Mouse (Mus musculus) B cell, adult 2 months (primary cell): ENCODE results near the gene Lamc2.

Source experiments
- DNase-seq, 2 experiments: peaks; one replicate each; pipeline ENCODE4 v3.0.0; 2022

Lamc2 gene

GRCm38 (mm10) chr1:153185828-153186803 lies at the start of gene Lamc2:
Lamc2 (minus strand) TSS chr1:153186447.
- DNase-seq: peak; percentile 20

GRCm38 (mm10) chr1:153235576-153235975 lies 49.3 kb upstream of the Lamc2 start:
- DNase-seq: no peak

GRCm38 (mm10) chr1:153231681-153232080 lies 45.4 kb upstream of the Lamc2 start:
- DNase-seq: no peak

GRCm38 (mm10) chr1:153227916-153228315 lies 41.7 kb upstream of the Lamc2 start:
- DNase-seq: no peak

DNA sequence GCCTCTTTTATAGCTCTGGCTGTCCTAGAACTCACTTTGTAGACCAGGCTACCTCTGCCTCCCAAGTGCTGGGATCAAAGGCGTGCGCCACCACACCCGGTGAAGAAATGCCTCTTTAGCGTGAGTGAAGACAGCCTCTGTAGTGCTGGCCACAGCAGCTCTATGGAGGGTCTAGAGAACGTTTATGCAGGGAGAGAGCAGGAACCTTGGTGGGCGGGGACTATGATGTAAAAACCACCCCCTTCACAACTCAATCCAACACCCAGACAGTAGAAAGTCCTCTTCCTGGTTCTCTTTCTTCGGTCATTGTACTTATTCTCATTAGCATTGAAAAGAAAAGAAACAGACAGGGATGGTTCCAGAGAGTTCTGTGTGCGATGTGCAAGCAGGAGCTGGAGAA lies 40.8 kb upstream of the Lamc2 start:
- no peak for DNase-seq

- DNase-seq: no peak
Measured at GRCm38 (mm10) chr1:153225786-153226725, 39.8 kb upstream of the Lamc2 start.

DNA sequence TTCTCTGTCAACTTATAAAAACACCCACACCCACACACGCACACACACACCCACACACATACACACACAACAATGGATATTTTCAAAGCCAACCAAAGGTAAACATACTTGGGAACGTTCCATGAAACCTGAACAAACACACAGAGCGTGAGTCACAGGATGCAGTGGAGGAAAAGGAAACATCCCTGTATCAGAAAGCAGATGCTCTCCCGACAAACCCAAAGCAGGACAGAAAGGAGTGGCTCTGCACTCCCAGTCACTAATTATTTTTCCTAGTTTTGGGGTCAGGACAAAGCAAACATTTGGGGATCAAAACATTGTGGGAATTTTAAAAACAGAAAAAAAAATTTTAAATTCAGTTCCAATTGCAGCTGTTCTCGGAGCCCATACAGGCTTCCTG lies 38.1 kb upstream of the Lamc2 start:
- no peak for DNase-seq

DNA sequence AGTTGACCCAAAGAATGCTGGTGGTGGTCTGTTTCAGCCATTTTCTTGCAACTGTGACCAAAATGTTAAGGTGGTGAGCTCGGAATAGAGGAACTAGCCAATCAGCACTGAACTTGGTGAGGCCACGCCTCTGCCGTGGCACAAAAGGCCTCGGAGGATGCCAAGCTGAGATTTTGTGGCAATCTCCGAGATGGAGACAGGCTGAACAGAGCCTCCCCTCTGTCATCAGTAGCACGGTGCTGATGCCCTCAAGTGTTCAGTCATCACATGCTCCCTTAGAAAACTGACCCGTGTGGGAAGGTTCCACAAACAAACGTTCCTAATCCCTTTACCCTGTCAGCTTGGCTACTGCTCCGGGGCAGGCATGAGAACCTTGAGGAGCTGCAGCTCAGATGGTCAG lies 33.1 kb upstream of the Lamc2 start:
- DNase-seq: no peak

DNA sequence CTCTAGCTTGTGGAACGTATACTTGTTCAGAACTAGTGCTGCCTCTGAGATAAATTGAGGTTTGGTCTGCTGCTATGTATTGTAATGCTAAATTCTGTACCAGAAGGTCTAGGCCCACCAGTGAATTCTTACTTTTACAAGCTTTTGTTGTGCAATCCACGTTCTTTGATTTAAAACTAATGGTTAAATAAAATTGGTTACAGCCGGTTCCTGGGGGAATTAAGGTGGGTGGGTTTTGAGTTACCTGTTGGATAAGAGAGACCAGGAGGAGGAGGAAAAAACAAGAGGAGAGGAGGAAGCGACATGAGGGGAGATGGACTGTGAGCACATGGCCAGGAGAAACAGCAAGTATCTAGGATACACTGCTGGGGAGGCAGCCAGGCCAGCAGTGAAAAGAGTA lies 30.3 kb upstream of the Lamc2 start:
- no peak for DNase-seq

GRCm38 (mm10) chr1:153215676-153216075 lies 29.4 kb upstream of the Lamc2 start:
- DNase-seq: no peak

DNA sequence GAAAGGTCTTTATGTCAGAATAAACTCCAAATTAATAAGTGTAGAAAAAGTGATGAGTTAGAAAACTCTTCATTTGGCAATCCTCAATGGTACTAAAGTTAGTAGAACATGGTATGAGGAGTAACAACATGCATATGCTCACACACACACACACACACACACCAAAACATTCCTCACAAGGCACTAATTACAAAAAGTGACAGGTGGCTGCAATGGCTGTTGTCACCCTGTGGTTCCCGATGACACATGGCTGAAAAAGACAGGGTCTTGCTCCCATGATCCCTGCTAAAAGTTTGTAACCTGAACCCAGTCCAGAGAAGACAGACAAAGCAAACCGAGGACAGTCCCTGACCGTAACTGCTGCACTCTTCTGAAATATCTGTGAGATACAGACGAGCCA lies 24.7 kb upstream of the Lamc2 start:
- no peak for DNase-seq

GRCm38 (mm10) chr1:153210198-153210597 lies 24.0 kb upstream of the Lamc2 start:
- no peak for DNase-seq

GRCm38 (mm10) chr1:153202195-153202594 lies 15.9 kb upstream of the Lamc2 start:
- DNase-seq: no peak

DNA sequence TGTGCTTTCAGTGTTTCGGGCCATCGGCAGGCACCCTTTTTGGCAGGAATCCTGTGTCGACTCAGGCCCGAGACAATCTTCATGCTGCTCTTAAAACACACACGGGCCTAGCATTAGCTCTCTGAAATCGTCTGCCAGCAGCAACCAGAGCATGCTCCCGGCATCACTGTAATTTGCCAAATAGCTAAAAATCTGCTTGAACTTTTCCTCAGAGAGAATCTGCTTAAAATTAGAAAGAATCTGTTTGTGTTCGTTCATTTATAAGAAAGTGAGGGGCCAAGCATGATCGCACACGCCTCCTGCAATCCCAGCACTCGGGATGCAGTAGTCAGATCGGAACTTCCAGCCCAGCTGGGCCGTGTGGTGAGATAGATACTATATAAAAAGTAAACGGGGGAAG lies 15.2 kb upstream of the Lamc2 start:
- no peak for DNase-seq

DNA sequence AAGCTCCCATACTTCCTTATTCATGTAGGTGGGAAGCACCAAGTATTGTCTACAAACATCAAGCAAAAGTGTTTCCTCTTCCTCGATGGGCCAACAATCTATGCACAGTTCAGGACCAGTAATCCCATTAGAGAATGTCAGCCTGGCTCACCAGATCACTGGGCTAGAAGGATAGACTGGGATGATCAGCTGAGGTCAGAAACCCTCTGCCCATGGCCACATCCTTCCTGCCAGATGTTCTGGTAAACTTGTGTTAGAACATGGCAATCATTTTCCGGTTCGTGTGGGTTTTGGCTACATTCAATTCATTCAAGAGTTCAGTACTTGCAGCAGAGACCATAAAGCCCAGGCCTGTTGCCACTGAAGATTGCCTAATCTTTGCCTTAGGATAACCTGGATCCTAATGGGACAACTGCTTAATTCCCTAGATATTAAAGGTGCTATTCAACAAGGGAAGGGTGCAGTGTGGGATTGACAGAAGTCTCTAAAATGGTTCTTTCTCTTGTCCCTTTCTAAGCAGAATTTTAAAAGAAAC lies 11.1 kb upstream of the Lamc2 start:
- DNase-seq: no peak

GRCm38 (mm10) chr1:153192945-153193344 lies 6.7 kb upstream of the Lamc2 start:
- no peak for DNase-seq

GRCm38 (mm10) chr1:153192379-153192778 lies 6.1 kb upstream of the Lamc2 start:
- no peak for DNase-seq

- DNase-seq: no peak
Measured at GRCm38 (mm10) chr1:153191943-153192329, 5.7 kb upstream of the Lamc2 start.

GRCm38 (mm10) chr1:153191237-153191942 lies 5.1 kb upstream of the Lamc2 start:
- no peak for DNase-seq

DNA sequence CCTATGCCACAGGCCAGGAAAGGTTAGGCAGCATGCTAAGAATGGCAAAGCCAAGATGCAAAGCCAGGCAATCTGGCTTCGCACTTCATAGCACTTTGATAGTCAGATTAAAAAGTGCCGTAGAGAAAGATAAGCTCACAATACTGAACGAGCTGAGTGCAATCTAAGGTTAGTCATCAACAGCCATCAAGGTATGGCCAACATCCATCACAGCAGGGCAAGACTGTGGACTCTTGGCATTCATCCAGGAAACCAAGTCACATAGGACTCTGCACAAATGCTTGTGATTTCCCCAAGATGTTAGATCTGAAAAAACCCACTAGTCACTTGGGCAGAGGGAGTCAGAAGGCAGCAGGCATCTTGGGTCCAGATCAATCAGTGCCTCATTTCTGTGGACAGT lies 1.8 kb upstream of the Lamc2 start:
- DNase-seq: no peak

GRCm38 (mm10) chr1:153180586-153181289 lies 5.5 kb downstream of the Lamc2 start:
- DNase-seq: no peak

DNA sequence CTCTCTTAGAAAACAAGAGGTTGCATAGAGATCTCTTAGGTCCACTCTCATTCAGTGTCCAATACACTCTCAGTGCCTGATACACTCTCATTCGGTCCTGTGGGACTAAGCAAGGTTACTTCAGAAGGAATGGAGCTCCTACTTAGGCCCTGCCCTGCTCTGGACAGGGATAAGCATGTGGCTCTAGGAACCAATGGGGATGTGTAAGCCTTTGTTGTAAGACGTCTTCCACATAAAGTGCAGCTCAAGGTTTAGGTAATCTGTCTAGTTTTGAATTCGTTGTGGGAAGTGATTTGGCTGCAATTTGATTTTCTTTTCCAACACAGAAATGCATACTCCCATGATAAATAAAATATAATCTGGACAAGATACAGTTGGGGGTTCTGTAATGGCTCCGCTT lies 6.1 kb downstream of the Lamc2 start:
- no peak for DNase-seq
